Mouse (Mus musculus): ENCODE data around the gene Als2cl. TPM values are rescaled to one million over a fixed set of nuclear protein-coding genes. Genes with fewer than 3 reads are reported as not detected.

The Als2cl gene
- total and polyA plus RNA-seq, 2 experiments: 8.0 to 45.5 TPM

GRCm38 (mm10) chr9:110887388-110888303 is 8.0 kb downstream of the Als2cl start:
- no peak overlapping the region for H3K4me3 ChIP-seq (ENCODE audit: insufficient read depth, low read depth, low read length)
- no peak for TF ChIP-seq CTCF (IDR thresholded peaks at IDR 0.05; ENCODE audit: low read depth, low read length)
- TF ChIP-seq POLR2A (IDR thresholded peaks at IDR 0.05; ENCODE audit: extremely low read depth, insufficient read depth, low read length): no peak
- peaks cover 7% of the 10 kb centered on the region for H3K4me1 ChIP-seq (ENCODE audit: control insufficient read depth, insufficient read depth, low read length)
- no peak overlapping the region for H3K9ac ChIP-seq (ENCODE audit: low read depth, low read length)
- H3K27me3 ChIP-seq (ENCODE audit: control insufficient read depth, insufficient read depth, low read length): no peaks in the 10 kb centered on the region
- no peaks in the 10 kb centered on the region for H3K79me2 ChIP-seq (ENCODE audit: control insufficient read depth, insufficient read depth, low read length)
- no peak for DNase-seq (ENCODE audit: extremely low read depth, low read depth, low spot score)
- WGBS: 76% methylated on average over 9 of the region's 9 CpGs
- no peak overlapping the region for H3K27ac ChIP-seq (replicated peaks; ENCODE audit: insufficient read depth, low read depth, low read length)
- peaks cover 4% of the 10 kb centered on the region; the same call in 1 of the 2 replicates for H3K36me3 ChIP-seq (ENCODE audit: control insufficient read depth, insufficient read depth, low read length)

GRCm38 (mm10) chr9:110888935-110889334 is 9.3 kb downstream of the Als2cl start:
- Histone ChIP-seq H3K27ac (replicated peaks; ENCODE audit: insufficient read depth, low read depth, low read length) (no peak overlapping the region), H3K9ac (ENCODE audit: low read depth, low read length) (no peak overlapping the region), H3K36me3 (ENCODE audit: control insufficient read depth, insufficient read depth, low read length) (peaks cover 8% of the 10 kb centered on the region; the same call in 1 of the 2 replicates), H3K4me3 (ENCODE audit: insufficient read depth, low read depth, low read length) (no peak overlapping the region), H3K4me1 (ENCODE audit: control insufficient read depth, insufficient read depth, low read length) (peaks cover 7% of the 10 kb centered on the region), H3K27me3 (ENCODE audit: control insufficient read depth, insufficient read depth, low read length) (no peaks in the 10 kb centered on the region), H3K79me2 (ENCODE audit: control insufficient read depth, insufficient read depth, low read length) (no peaks in the 10 kb centered on the region)
- DNase-seq (ENCODE audit: extremely low read depth, low read depth, low spot score): peak; percentile 69
- TF ChIP-seq POLR2A (IDR thresholded peaks at IDR 0.05; ENCODE audit: extremely low read depth, insufficient read depth, low read length): no peak
- TF ChIP-seq CTCF (IDR thresholded peaks at IDR 0.05; ENCODE audit: low read depth, low read length): no peak
- WGBS: 61% methylated on average over 14 of the region's 14 CpGs

- H3K4me3 ChIP-seq (ENCODE audit: insufficient read depth, low read depth, low read length): peak overlapping the region; percentile 13; the same call in 1 of the 2 replicates
- no peaks in the 10 kb centered on the region for H3K79me2 ChIP-seq (ENCODE audit: control insufficient read depth, insufficient read depth, low read length)
- peaks cover 10% of the 10 kb centered on the region; the same call in 1 of the 2 replicates for H3K36me3 ChIP-seq (ENCODE audit: control insufficient read depth, insufficient read depth, low read length)
- peak; percentile 77 for DNase-seq (ENCODE audit: extremely low read depth, low read depth, low spot score)
- H3K27me3 ChIP-seq (ENCODE audit: control insufficient read depth, insufficient read depth, low read length): no peaks in the 10 kb centered on the region
- peaks cover 7% of the 10 kb centered on the region for H3K4me1 ChIP-seq (ENCODE audit: control insufficient read depth, insufficient read depth, low read length)
- H3K27ac ChIP-seq (replicated peaks; ENCODE audit: insufficient read depth, low read depth, low read length): peak overlapping the region; percentile 47
- TF ChIP-seq POLR2A (IDR thresholded peaks at IDR 0.05; ENCODE audit: extremely low read depth, insufficient read depth, low read length) (no peak), CTCF (IDR thresholded peaks at IDR 0.05; ENCODE audit: low read depth, low read length) (peak; percentile 67)
- H3K9ac ChIP-seq (ENCODE audit: low read depth, low read length): peak overlapping the region; percentile 47; the same call in 1 of the 2 replicates
- WGBS: 15% methylated on average over 21 of the region's 21 CpGs
These were observed 10.5 kb downstream of the Als2cl start for GRCm38 (mm10) chr9:110890026-110890783.

- H3K9ac ChIP-seq (ENCODE audit: low read depth, low read length): no peak overlapping the region
These were observed 11.6 kb downstream of the Als2cl start for GRCm38 (mm10) chr9:110891077-110891828.

GRCm38 (mm10) chr9:110892552-110892951 is 12.9 kb downstream of the Als2cl start:
- peaks cover 5% of the 10 kb centered on the region for H3K4me1 ChIP-seq (ENCODE audit: control insufficient read depth, insufficient read depth, low read length)
- H3K36me3 ChIP-seq (ENCODE audit: control insufficient read depth, insufficient read depth, low read length): peaks cover 14% of the 10 kb centered on the region; the same call in 1 of the 2 replicates
- WGBS: 90% methylated on average over 3 of the region's 3 CpGs
- no peaks in the 10 kb centered on the region for H3K79me2 ChIP-seq (ENCODE audit: control insufficient read depth, insufficient read depth, low read length)
- H3K4me3 ChIP-seq (ENCODE audit: insufficient read depth, low read depth, low read length): no peak overlapping the region
- H3K27ac ChIP-seq (replicated peaks; ENCODE audit: insufficient read depth, low read depth, low read length): no peak overlapping the region
- TF ChIP-seq POLR2A (IDR thresholded peaks at IDR 0.05; ENCODE audit: extremely low read depth, insufficient read depth, low read length) (no peak), CTCF (IDR thresholded peaks at IDR 0.05; ENCODE audit: low read depth, low read length) (no peak)
- no peaks in the 10 kb centered on the region for H3K27me3 ChIP-seq (ENCODE audit: control insufficient read depth, insufficient read depth, low read length)
- DNase-seq (ENCODE audit: extremely low read depth, low read depth, low spot score): no peak
- no peak overlapping the region for H3K9ac ChIP-seq (ENCODE audit: low read depth, low read length)

More at GRCm38 (mm10) chr9:110891077-110891828, 11.6 kb downstream of the Als2cl start:
- H3K79me2 ChIP-seq (ENCODE audit: control insufficient read depth, insufficient read depth, low read length): no peaks in the 10 kb centered on the region
- no peaks in the 10 kb centered on the region for H3K27me3 ChIP-seq (ENCODE audit: control insufficient read depth, insufficient read depth, low read length)
- WGBS: 61% methylated on average over 12 of the region's 12 CpGs
- no peak overlapping the region for H3K27ac ChIP-seq (replicated peaks; ENCODE audit: insufficient read depth, low read depth, low read length)
- no peak overlapping the region for H3K4me3 ChIP-seq (ENCODE audit: insufficient read depth, low read depth, low read length)
- H3K4me1 ChIP-seq (ENCODE audit: control insufficient read depth, insufficient read depth, low read length): peaks cover 7% of the 10 kb centered on the region
- H3K36me3 ChIP-seq (ENCODE audit: control insufficient read depth, insufficient read depth, low read length): peaks cover 11% of the 10 kb centered on the region; the same call in 1 of the 2 replicates
- peak; percentile 49 for DNase-seq (ENCODE audit: extremely low read depth, low read depth, low spot score)
- TF ChIP-seq CTCF (IDR thresholded peaks at IDR 0.05; ENCODE audit: low read depth, low read length): no peak
